Mouse (Mus musculus) myocyte (in vitro differentiated cells): Measurements from ENCODE around the gene Ssbp3.

Experiments used
- CEBPB ChIP-seq: IDR thresholded peaks from 2 replicates; pipeline ENCODE4 v1.6.1; 2011; ENCODE audit warnings: mild to moderate bottlenecking, moderate library complexity; ENCODE audit not compliant: poor library complexity, insufficient read depth, severe bottlenecking
- E2F4 ChIP-seq: IDR thresholded peaks from one replicate; pipeline ENCODE4 v1.6.1; 2011; ENCODE audit warnings: mild to moderate bottlenecking, control low read depth, moderate library complexity; ENCODE audit not compliant: insufficient read depth
- MAX ChIP-seq: IDR thresholded peaks from one replicate; pipeline ENCODE4 v1.6.1; 2011; ENCODE audit warnings: low read depth, mild to moderate bottlenecking, control low read depth
- MYOD1 ChIP-seq, 3 experiments: IDR thresholded peaks; one replicate each; pipeline ENCODE4 v1.6.1; 2011; ENCODE audit warnings: control low read depth in 2 of 3, low read depth in 2 of 3, mild to moderate bottlenecking in 2 of 3, moderate library complexity in 1 of 3; ENCODE audit not compliant: insufficient read length in 2 of 3, control insufficient read depth in 1 of 3
- MYOG ChIP-seq, 3 experiments: IDR thresholded peaks; one replicate each; pipeline ENCODE4 v1.6.1; 2011; ENCODE audit warnings: control low read depth in 2 of 3, low read depth in 2 of 3, mild to moderate bottlenecking in 2 of 3; ENCODE audit not compliant: insufficient read length in 2 of 3, control insufficient read depth in 1 of 3, insufficient read depth in 1 of 3
- POLR2A ChIP-seq: IDR thresholded peaks from one replicate; pipeline ENCODE4 v1.6.1; 2011; ENCODE audit warnings: low read depth, mild to moderate bottlenecking, control low read depth, moderate library complexity; ENCODE audit not compliant: insufficient read length
- POLR2AphosphoS2 ChIP-seq: IDR thresholded peaks from one replicate; pipeline ENCODE4 v1.6.1; 2011; ENCODE audit warnings: low read depth, control low read depth; ENCODE audit not compliant: insufficient read length
- SRF ChIP-seq: IDR thresholded peaks from one replicate; pipeline ENCODE4 v1.6.1; 2011; ENCODE audit warnings: low read depth; ENCODE audit not compliant: control insufficient read depth, insufficient read length
- TCF12 ChIP-seq: IDR thresholded peaks from one replicate; pipeline ENCODE4 v1.6.1; 2011; ENCODE audit warnings: mild to moderate bottlenecking, control low read depth; ENCODE audit not compliant: poor library complexity, insufficient read depth, severe bottlenecking
- TCF3 ChIP-seq: IDR thresholded peaks from one replicate; pipeline ENCODE4 v1.6.1; 2011; ENCODE audit warnings: low read depth, control low read depth; ENCODE audit not compliant: insufficient read length
- USF1 ChIP-seq: IDR thresholded peaks from one replicate; pipeline ENCODE4 v1.6.1; 2011; ENCODE audit warnings: low read depth, mild to moderate bottlenecking, control low read depth, moderate library complexity

DNA sequence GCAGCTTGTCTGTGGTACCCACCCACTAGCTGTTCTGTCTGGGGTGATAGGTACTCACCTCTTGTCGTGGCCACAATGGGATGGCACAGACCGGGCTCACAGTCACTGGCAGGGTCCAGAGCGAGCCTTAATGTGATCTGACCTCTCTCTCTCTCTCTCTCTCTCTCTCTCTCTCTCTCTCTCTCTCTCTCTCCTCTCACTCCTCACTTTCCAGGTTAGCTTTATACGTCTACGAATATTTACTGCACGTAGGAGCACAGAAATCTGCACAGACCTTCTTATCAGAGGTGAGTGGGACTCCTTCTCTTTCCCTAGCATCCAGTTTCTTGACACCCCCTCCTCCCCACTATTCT is 2.2 kb downstream of the Ssbp3 start:
- TF ChIP-seq POLR2A (no peak), E2F4 (no peak), MYOD1 (IDR thresholded peaks at IDR 0.05; ENCODE audit: control insufficient read depth in 1 of 3, insufficient read length in 2 of 3, low read depth in 2 of 3) (no peak), TCF3 (no peak), USF1 (no peak), POLR2AphosphoS2 (no peak), MYOG (IDR thresholded peaks at IDR 0.05; ENCODE audit: control insufficient read depth in 1 of 3, insufficient read depth in 1 of 3, insufficient read length in 2 of 3, low read depth in 2 of 3) (no peak), TCF12 (no peak), CEBPB (no peak), MAX (no peak), SRF (no peak)
